ENCODE assay signal across 8 mouse cellular contexts in genomic region chr7:90456149-90456844, GRCm38 (mm10). TPM values are rescaled to one million over a fixed set of nuclear protein-coding genes. Genes with fewer than 3 reads are reported as not detected.
DNase-seq lines count a peak whose midpoint lies in the region; ATAC-seq and TF ChIP-seq lines count a peak whose summit lies in the region.

No protein-coding gene starts in this region.

- no peak for ATAC-seq in hindbrain, embryonic 13.5 days (ENCODE audit: low FRiP score)
- ATAC-seq in midbrain, embryonic 15.5 days (replicated peaks), result no peak

- peak overlapping the region; percentile 56 for H3K4me2 ChIP-seq in hindbrain, embryonic 13.5 days
- H3K4me2 ChIP-seq in midbrain, embryonic 15.5 days, result peak overlapping the region; percentile 62

- H3K4me3 ChIP-seq in kidney, adult 2 months (ENCODE audit: insufficient read depth, low read depth, low read length), result peak overlapping the region; percentile 67
- H3K4me3 ChIP-seq in hindbrain, embryonic 13.5 days, result peak overlapping the region; percentile 69
- peak overlapping the region; percentile 60 for H3K4me3 ChIP-seq in midbrain, embryonic 15.5 days

- DNase-seq in kidney, adult 2 months, result no peak
- no peak for DNase-seq in kidney, postnatal 36 days
- DNase-seq in MN1 (ENCODE audit: low spot score), result peak; percentile 39
- no peak for DNase-seq in ovary, postnatal 36 days (ENCODE audit: low spot score)
- DNase-seq in layer of hippocampus, adult 9-10 months (ENCODE audit: low spot score), result no peak
- DNase-seq in urinary bladder, adult 18-20 months (ENCODE audit: low spot score in 2 of 2), result no peak

- TF ChIP-seq CTCF in kidney, adult 2 months (conservative IDR thresholded peaks at IDR 0.05; ENCODE audit: insufficient read depth, insufficient read length, low read depth, low read length), result no peak

- 5% methylated on average over 7 of the region's 7 CpGs for WGBS in kidney, adult 2 months
- WGBS in hindbrain, embryonic 13.5 days, result 42% methylated on average over 7 of the region's 7 CpGs
- 41% methylated on average over 7 of the region's 7 CpGs for WGBS in midbrain, embryonic 15.5 days

- no peak for TF ChIP-seq POLR2A in kidney, adult 2 months (IDR thresholded peaks at IDR 0.05; ENCODE audit: low read depth, low read length)

- peaks cover 1% of the 10 kb centered on the region for H3K36me3 ChIP-seq in kidney, adult 2 months (ENCODE audit: control insufficient read depth, insufficient read depth, low read length)
- H3K36me3 ChIP-seq in hindbrain, embryonic 13.5 days, result peaks cover 17% of the 10 kb centered on the region
- H3K36me3 ChIP-seq in midbrain, embryonic 15.5 days (replicated peaks), result peaks cover 12% of the 10 kb centered on the region; the same call in 1 of the 2 replicates

- H3K9ac ChIP-seq in hindbrain, embryonic 13.5 days, result peak overlapping the region; percentile 86
- H3K9ac ChIP-seq in midbrain, embryonic 15.5 days, result peak overlapping the region; percentile 71

- H3K27me3 ChIP-seq in kidney, adult 2 months (replicated peaks; ENCODE audit: control insufficient read depth, insufficient read depth, low read length), result no peaks in the 10 kb centered on the region
- no peaks in the 10 kb centered on the region for H3K27me3 ChIP-seq in hindbrain, embryonic 13.5 days
- H3K27me3 ChIP-seq in midbrain, embryonic 15.5 days (replicated peaks), result no peaks in the 10 kb centered on the region

- no peaks in the 10 kb centered on the region for H3K9me3 ChIP-seq in hindbrain, embryonic 13.5 days
- H3K9me3 ChIP-seq in midbrain, embryonic 15.5 days, result no peaks in the 10 kb centered on the region

- H3K27ac ChIP-seq in kidney, adult 2 months (ENCODE audit: insufficient read depth, low read depth, low read length), result peak overlapping the region; percentile 80
- H3K27ac ChIP-seq in hindbrain, embryonic 13.5 days, result peak overlapping the region; percentile 93; the same call in 1 of the 2 replicates
- H3K27ac ChIP-seq in midbrain, embryonic 15.5 days, result peak overlapping the region; percentile 91

- peaks cover 8% of the 10 kb centered on the region for H3K4me1 ChIP-seq in kidney, adult 2 months (ENCODE audit: control insufficient read depth, insufficient read depth, low read length)
- H3K4me1 ChIP-seq in hindbrain, embryonic 13.5 days (replicated peaks), result peaks cover 16% of the 10 kb centered on the region
- peaks cover 17% of the 10 kb centered on the region for H3K4me1 ChIP-seq in midbrain, embryonic 15.5 days

RNA-seq across cellular contexts. Expression of gene Tmem126a, which starts 0.7 kb away (rescaled TPM):
- 38.7 and 52.9 TPM in 2 replicates for polyA plus RNA-seq in kidney, adult 2 months (2012; rRNA removed)
- 134 and 140 TPM in 2 replicates for polyA plus RNA-seq in hindbrain, embryonic 13.5 days (2015; fragmentation: Nextera tagmentation; extraction: Ambion mirVana)
- 117 and 125 TPM in 2 replicates for polyA plus RNA-seq in midbrain, embryonic 15.5 days (2015; fragmentation: Nextera tagmentation; extraction: Ambion mirVana)

RNA-seq across cellular contexts. Expression of gene Crebzf, which starts 13.8 kb away (rescaled TPM):
- polyA plus RNA-seq in kidney, adult 2 months (2012; rRNA removed), result 21.4 and 23.9 TPM in 2 replicates
- 33.8 and 38.9 TPM in 2 replicates for polyA plus RNA-seq in hindbrain, embryonic 13.5 days (2015; fragmentation: Nextera tagmentation; extraction: Ambion mirVana)
- 29.2 and 29.9 TPM in 2 replicates for polyA plus RNA-seq in midbrain, embryonic 15.5 days (2015; fragmentation: Nextera tagmentation; extraction: Ambion mirVana)

RNA-seq across cellular contexts. Expression of gene Tmem126b, which starts 19.5 kb away (rescaled TPM):
- polyA plus RNA-seq in kidney, adult 2 months (2012; rRNA removed), result 13.6 and 17.2 TPM in 2 replicates
- polyA plus RNA-seq in hindbrain, embryonic 13.5 days (2015; fragmentation: Nextera tagmentation; extraction: Ambion mirVana), result 45.7 TPM in 2 replicates
- polyA plus RNA-seq in midbrain, embryonic 15.5 days (2015; fragmentation: Nextera tagmentation; extraction: Ambion mirVana), result 46.1 and 49.5 TPM in 2 replicates

RNA-seq across cellular contexts. Expression of gene Dlg2, which starts 20.2 kb away (rescaled TPM):
- 1.6 and 2.1 TPM in 2 replicates for polyA plus RNA-seq in kidney, adult 2 months (2012; rRNA removed)
- polyA plus RNA-seq in hindbrain, embryonic 13.5 days (2015; fragmentation: Nextera tagmentation; extraction: Ambion mirVana), result 18.6 and 19.4 TPM in 2 replicates
- 22.1 and 28.8 TPM in 2 replicates for polyA plus RNA-seq in midbrain, embryonic 15.5 days (2015; fragmentation: Nextera tagmentation; extraction: Ambion mirVana)

RNA-seq across cellular contexts. Expression of gene Ccdc89, which starts 29.9 kb away (rescaled TPM):
- polyA plus RNA-seq in kidney, adult 2 months (2012; rRNA removed), result 0.10 and 0.13 TPM in 2 replicates
- 2.0 and 2.2 TPM in 2 replicates for polyA plus RNA-seq in hindbrain, embryonic 13.5 days (2015; fragmentation: Nextera tagmentation; extraction: Ambion mirVana)
- polyA plus RNA-seq in midbrain, embryonic 15.5 days (2015; fragmentation: Nextera tagmentation; extraction: Ambion mirVana), result 1.9 TPM in 2 replicates
